Mouse (Mus musculus) liver, embryonic 14.5 days (tissue): ENCODE data around the gene 2310011J03Rik. TPM values are rescaled to one million over a fixed set of nuclear protein-coding genes. Genes with fewer than 3 reads are reported as not detected.

ENCODE experiments used
- ATAC-seq: fragments of 200-750 bp; cut with Nextera tagmentation; 2 replicates; pipeline ENCODE4 v1.8.0; 2017; ENCODE audit warnings: moderate number of reproducible peaks, mild to moderate bottlenecking, moderate library complexity; ENCODE audit not compliant: insufficient read depth
- DNase-seq, 3 experiments: peaks; one replicate each; pipeline ENCODE4 v3.0.0-alpha.2; 2012 to 2013; ENCODE audit warnings: low read depth in 3 of 3, low spot score in 3 of 3
- H3K27ac ChIP-seq: fragments of 300-500 bp; sonication (generic); 2 replicates; pipeline ENCODE4 v1.5.1; 2014; ENCODE audit warnings: moderate library complexity, mild to moderate bottlenecking, control low read depth, inconsistent platforms
- H3K27me3 ChIP-seq: fragments of 300-500 bp; sonication (generic); 2 replicates; pipeline ENCODE4 v1.6.1; 2014; ENCODE audit warnings: mild to moderate bottlenecking, low read length, moderate library complexity; ENCODE audit not compliant: control insufficient read depth, insufficient read depth
- H3K36me3 ChIP-seq: fragments of 300-500 bp; sonication (generic); replicated peaks from 2 replicates; pipeline ENCODE4 v1.6.1; 2014; ENCODE audit warnings: low read depth; ENCODE audit not compliant: control insufficient read depth, insufficient read depth
- H3K4me1 ChIP-seq, 2 experiments: fragments of 200-500 bp in 1 of 2; fragments of 300-500 bp in 1 of 2; sonication (generic) in 1 of 2; replicated peaks; 2 replicates each; pipeline ENCODE4 v1.6.1; 2012 to 2014; ENCODE audit warnings: antibody characterized with exemption in 1 of 2, inconsistent platforms in 1 of 2, low read length in 1 of 2; ENCODE audit not compliant: control insufficient read depth in 2 of 2, insufficient read depth in 2 of 2
- H3K4me2 ChIP-seq: fragments of 300-500 bp; sonication (generic); 2 replicates; pipeline ENCODE4 v1.6.1; 2014; ENCODE audit warnings: low read depth, mild to moderate bottlenecking, control low read depth, moderate library complexity
- H3K4me3 ChIP-seq, 2 experiments: fragments of 200-500 bp in 1 of 2; fragments of 300-500 bp in 1 of 2; sonication (generic) in 1 of 2; 2 replicates each; pipeline ENCODE4 v1.5.1; 2012 to 2014; ENCODE audit warnings: low read depth in 2 of 2, low read length in 2 of 2, mild to moderate bottlenecking in 2 of 2, control low read depth in 1 of 2, inconsistent platforms in 1 of 2, moderate library complexity in 1 of 2; ENCODE audit not compliant: insufficient read depth in 1 of 2
- H3K9ac ChIP-seq: fragments of 300-500 bp; sonication (generic); replicated peaks from 2 replicates; pipeline ENCODE4 v1.6.1; 2014; ENCODE audit warnings: mild to moderate bottlenecking, control low read depth, moderate library complexity
- H3K9me3 ChIP-seq: fragments of 300-500 bp; sonication (generic); 2 replicates; pipeline ENCODE4 v1.6.1; 2016; ENCODE audit warnings: low read length, mixed read lengths; ENCODE audit not compliant: control insufficient read depth
- CTCF ChIP-seq: IDR thresholded peaks from 2 replicates; pipeline ENCODE4 v1.5.1; 2016; ENCODE audit warnings: antibody characterized with exemption, low read depth, control low read depth
- EP300 ChIP-seq: IDR thresholded peaks from 2 replicates; pipeline ENCODE4 v1.6.1; 2016; ENCODE audit warnings: antibody characterized with exemption, low read depth
- WGBS: fragments of 180-500 bp; shearing (Covaris S2); extraction: QIAGEN DNeasy Blood & Tissue Kit; methylation state at CpG from one replicate; pipeline ENCODE4 v1.1.7; 2014; ENCODE audit not compliant: insufficient replicate concordance; 5-methylcytosine and 5-hydroxymethylcytosine counted together
- polyA plus RNA-seq, 2 experiments: library from polyadenylated mRNA; depleted of rRNA in 1 of 2; stranded (reverse) in 1 of 2; unstranded in 1 of 2; fragments of >200 nt; fragmentation: Nextera tagmentation in 1 of 2; extraction: Ambion mirVana in 1 of 2; gene quantifications; 2 replicates each; pipeline versions ENCODE4 v1.2.1 to v1.2.3; 2012 to 2014

The 2310011J03Rik gene
- polyA plus RNA-seq, 2 experiments: 24.3 to 29.5 TPM

DNA sequence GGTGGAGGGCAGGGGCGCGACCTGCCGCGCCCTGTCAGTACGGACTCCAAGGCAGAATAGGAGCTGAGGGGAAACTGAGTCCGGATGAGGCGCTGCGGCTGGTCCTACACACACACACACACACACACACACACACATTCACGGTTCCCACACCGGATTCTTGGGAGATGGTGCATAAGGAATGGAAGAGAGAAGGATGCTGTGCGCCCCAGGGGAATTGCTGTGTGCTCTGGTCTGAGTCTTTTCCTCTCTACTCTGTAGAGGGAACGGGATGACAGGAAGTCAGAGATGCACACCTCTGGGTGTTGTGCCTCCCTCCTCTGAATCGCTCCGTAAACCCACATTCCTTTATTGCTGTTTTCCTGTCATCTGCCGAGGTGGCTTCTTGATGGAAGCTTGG lies 21.0 kb downstream of the 2310011J03Rik start:
- Histone ChIP-seq H3K27me3 (peaks cover 65% of the 10 kb centered on the region), H3K4me1 (peaks cover 2 to 9% of the 10 kb centered on the region in 2 experiments; a peak in 2 of 4 replicates), H3K36me3 (peaks cover 7% of the 10 kb centered on the region), H3K27ac (no peak overlapping the region), H3K4me2 (no peak overlapping the region), H3K9ac (no peak overlapping the region), H3K9me3 (no peaks in the 10 kb centered on the region), H3K4me3 (no peak overlapping the region)
- no peak for ATAC-seq
- TF ChIP-seq CTCF (no peak), EP300 (no peak)
- DNase-seq: no peak
- WGBS: 9% methylated on average over 15 of the region's 15 CpGs

DNA sequence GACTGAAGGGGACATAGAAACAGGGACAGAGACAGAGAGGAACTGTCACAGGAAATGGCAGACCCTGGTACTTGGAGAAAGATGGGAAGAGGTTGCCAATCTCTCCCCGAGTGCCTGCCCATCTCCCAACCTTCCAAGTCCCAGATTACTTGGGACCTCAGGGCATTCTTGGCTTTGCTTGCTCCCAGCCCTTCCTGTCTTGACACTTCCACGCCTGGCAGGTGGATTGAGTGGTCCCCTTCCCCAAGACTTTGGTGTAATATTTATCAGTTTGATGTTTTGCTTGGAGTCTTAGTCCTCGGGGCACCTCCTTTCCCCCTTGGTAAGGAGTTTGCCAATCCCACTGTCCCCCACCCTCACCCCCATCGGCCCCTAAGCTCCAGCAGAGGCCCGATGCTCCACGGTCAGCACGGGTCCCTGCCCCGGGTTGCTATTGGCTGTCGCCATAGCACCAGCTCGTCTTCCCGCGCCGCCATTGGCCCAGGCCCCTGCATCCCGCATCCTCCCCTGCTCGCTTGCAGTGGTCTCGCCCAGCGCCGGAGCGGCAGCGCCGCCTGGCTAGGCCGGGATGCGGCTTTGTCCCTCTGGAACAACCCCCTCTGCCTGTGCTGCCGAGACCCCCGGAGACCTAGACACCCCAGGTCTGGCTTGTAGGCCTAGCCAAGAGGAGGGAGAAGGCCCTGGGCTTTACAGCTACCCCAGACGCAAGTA lies 21.6 kb downstream of the 2310011J03Rik start:
- H3K9me3 ChIP-seq: no peaks in the 10 kb centered on the region
- peaks cover 59% of the 10 kb centered on the region for H3K27me3 ChIP-seq
- no peak for ATAC-seq
- H3K9ac ChIP-seq: no peak overlapping the region
- WGBS: 7% methylated on average over 26 of the region's 26 CpGs
- H3K4me3 ChIP-seq: no peak overlapping the region
- no peak for DNase-seq
- peaks cover 2 to 12% of the 10 kb centered on the region in 2 experiments; a peak in 2 of 4 replicates for H3K4me1 ChIP-seq
- H3K36me3 ChIP-seq: peaks cover 10% of the 10 kb centered on the region
- TF ChIP-seq CTCF (no peak), EP300 (no peak)
- H3K4me2 ChIP-seq: no peak overlapping the region
- no peak overlapping the region for H3K27ac ChIP-seq

DNA sequence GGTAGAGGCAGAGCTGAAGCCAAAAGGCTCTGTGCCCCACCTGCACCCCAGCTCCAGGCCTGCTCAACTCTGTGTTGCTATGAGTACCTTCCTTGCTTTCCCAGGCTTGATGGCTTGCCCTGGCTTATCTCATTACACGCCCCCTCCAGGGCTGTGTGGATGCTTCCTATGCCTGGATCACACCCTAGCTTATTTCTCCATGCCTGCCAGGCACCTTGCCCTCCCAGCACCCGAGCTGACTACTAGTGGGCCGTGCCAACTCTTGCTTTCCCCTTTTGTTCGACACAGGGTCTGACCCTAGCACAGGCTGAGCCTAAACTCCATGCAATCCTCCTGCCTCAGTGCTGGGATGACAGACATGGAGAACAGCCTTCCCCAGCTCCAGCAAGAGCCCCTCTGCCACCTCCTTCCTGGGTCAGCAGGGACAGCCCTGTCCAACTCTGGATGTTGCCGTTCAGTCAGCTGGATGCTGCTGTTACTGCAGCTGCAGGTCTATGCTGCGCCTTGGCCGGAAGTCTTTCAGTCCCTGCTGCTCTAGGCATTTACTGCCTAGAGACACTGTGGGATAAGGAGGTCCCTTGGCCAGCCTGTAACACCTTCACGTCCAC lies 22.7 kb downstream of the 2310011J03Rik start:
- Histone ChIP-seq H3K27me3 (peaks cover 53% of the 10 kb centered on the region), H3K36me3 (peaks cover 16% of the 10 kb centered on the region), H3K27ac (no peak overlapping the region), H3K4me2 (no peak overlapping the region), H3K9ac (no peak overlapping the region), H3K4me1 (peaks cover 4 to 14% of the 10 kb centered on the region in 2 experiments; a peak in 3 of 4 replicates), H3K9me3 (no peaks in the 10 kb centered on the region), H3K4me3 (no peak overlapping the region)
- no peak for TF ChIP-seq EP300
- TF ChIP-seq CTCF: no peak
- ATAC-seq (no peak), DNase-seq (no peak)
- 43% methylated on average over 8 of the region's 8 CpGs for WGBS

DNA sequence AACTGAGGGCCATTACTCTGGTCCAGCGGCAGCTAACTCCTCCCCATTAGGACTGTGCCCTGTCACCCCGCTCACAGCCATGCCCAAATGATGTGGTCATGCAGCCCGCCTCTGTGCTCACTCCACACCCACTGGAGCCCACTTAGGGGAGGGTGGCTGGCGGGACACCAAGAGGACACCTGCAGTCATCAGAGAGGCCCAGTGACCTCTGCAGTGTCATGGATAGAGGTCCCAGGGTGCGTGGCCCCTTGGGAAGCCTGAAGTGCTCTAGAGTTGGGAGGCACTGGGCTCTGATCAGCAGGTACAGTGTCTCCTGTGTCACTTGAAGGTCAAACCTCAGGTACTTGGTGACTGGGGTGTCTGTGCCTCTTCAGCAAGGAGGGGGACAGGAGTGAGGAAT lies 23.5 kb downstream of the 2310011J03Rik start:
- no peak for ATAC-seq
- peaks cover 7 to 17% of the 10 kb centered on the region in 2 experiments for H3K4me1 ChIP-seq
- no peak overlapping the region for H3K27ac ChIP-seq
- H3K9me3 ChIP-seq: no peaks in the 10 kb centered on the region
- DNase-seq: no peak
- H3K27me3 ChIP-seq: peaks cover 50% of the 10 kb centered on the region
- no peak overlapping the region for H3K4me3 ChIP-seq
- H3K9ac ChIP-seq: no peak overlapping the region
- TF ChIP-seq EP300 (no peak), CTCF (no peak)
- WGBS: 68% methylated on average over 5 of the region's 5 CpGs
- peaks cover 16% of the 10 kb centered on the region for H3K36me3 ChIP-seq
- no peak overlapping the region for H3K4me2 ChIP-seq
